Mouse (Mus musculus) stomach, embryonic 15.5 days (tissue): ENCODE data around the gene Ralb. TPM values are rescaled to one million over a fixed set of nuclear protein-coding genes. Genes with fewer than 3 reads are reported as not detected.

Source experiments
- ATAC-seq: fragments of 200-750 bp; cut with Nextera tagmentation; 2 replicates; pipeline ENCODE4 v1.8.0; 2017; ENCODE audit warnings: low read depth, moderate number of reproducible peaks, moderate TSS enrichment; ENCODE audit not compliant: insufficient read depth, low FRiP score
- H3K27ac ChIP-seq: fragments of 300-500 bp; sonication (generic); 2 replicates; pipeline ENCODE4 v1.5.1; 2015; ENCODE audit warnings: mild to moderate bottlenecking, inconsistent platforms
- H3K27me3 ChIP-seq: fragments of 300-500 bp; sonication (generic); replicated peaks from 2 replicates; pipeline ENCODE4 v1.6.1; 2015; ENCODE audit warnings: inconsistent platforms
- H3K36me3 ChIP-seq: fragments of 300-500 bp; sonication (generic); 2 replicates; pipeline ENCODE4 v1.6.1; 2015; ENCODE audit warnings: inconsistent platforms
- H3K4me1 ChIP-seq: fragments of 300-500 bp; sonication (generic); 2 replicates; pipeline ENCODE4 v1.6.1; 2015; ENCODE audit warnings: inconsistent platforms
- H3K4me2 ChIP-seq: fragments of 300-500 bp; sonication (generic); 2 replicates; pipeline ENCODE4 v1.6.1; 2015; ENCODE audit warnings: mild to moderate bottlenecking, inconsistent platforms
- H3K4me3 ChIP-seq: fragments of 300-500 bp; sonication (generic); replicated peaks from 2 replicates; pipeline ENCODE4 v1.5.1; 2015; ENCODE audit warnings: inconsistent platforms
- H3K9ac ChIP-seq: fragments of 300-500 bp; sonication (generic); 2 replicates; pipeline ENCODE4 v1.6.1; 2015; ENCODE audit warnings: inconsistent platforms
- H3K9me3 ChIP-seq: fragments of 300-500 bp; sonication (generic); 2 replicates; pipeline ENCODE4 v1.6.1; 2016; ENCODE audit warnings: inconsistent platforms
- WGBS: fragments of 180-500 bp; shearing (Covaris S2); methylation state at CpG from one replicate; pipeline ENCODE4 v1.1.7; 2015; 5-methylcytosine and 5-hydroxymethylcytosine counted together
- polyA plus RNA-seq: library from polyadenylated mRNA; unstranded; fragments of >200 nt; fragmentation: Nextera tagmentation; extraction: Ambion mirVana; gene quantifications from 2 replicates; pipeline ENCODE4 v1.2.1, GENCODE M21; 2015

Ralb gene
- polyA plus RNA-seq, 1 experiment from 2014 or later: 139 TPM

DNA sequence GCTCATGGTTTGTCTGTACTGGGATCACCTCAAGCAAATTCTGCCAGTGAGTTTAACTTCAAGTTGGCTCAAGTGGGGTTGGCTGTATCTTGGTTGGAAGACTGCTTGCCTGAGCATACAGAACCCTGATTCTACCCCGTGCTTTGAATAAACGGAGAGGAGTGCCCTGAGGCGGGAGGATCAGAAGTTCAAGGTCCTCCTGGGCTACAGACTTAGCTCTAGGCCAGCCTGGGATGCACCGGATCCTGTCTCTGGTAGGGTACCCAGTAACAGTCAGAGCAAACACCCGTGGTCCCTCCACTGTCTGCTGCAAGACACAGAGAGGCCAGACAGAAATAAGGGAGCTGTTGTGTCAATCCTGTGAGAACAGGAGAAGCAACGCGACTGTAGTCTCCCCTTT lies 17.1 kb upstream of the Ralb start:
- WGBS: 80% methylated on average over 7 of the region's 7 CpGs
- peaks cover 15% of the 10 kb centered on the region for H3K4me1 ChIP-seq
- no peak for ATAC-seq
- H3K27ac ChIP-seq: no peak overlapping the region
- 0 out of 2 replicates have a peak, but pooled peaks cover under 1% of the 10 kb centered on the region for H3K36me3 ChIP-seq
- no peaks in the 10 kb centered on the region for H3K27me3 ChIP-seq
- no peak overlapping the region for H3K4me2 ChIP-seq
- no peaks in the 10 kb centered on the region for H3K9me3 ChIP-seq
- no peak overlapping the region for H3K9ac ChIP-seq
- H3K4me3 ChIP-seq: no peak overlapping the region

DNA sequence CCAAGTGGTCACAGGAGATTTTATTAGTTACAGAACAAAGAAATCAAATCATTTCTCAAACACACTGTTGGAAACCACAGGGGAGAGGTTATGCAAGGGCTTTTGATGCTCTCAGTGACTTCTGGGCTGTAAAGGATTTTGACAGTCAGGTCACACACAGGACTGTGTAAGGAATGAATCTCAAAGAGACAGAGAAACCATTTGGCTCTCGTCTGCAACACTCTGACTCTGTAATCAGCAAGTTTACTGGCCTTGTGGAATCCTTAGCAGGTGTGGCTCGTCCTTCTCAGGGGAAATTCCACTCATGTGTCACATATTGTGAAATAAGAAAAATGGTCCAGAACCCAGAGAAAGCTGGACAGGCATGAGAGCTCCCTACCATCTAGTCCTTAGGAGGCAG lies 16.4 kb upstream of the Ralb start:
- no peak for ATAC-seq
- no peak overlapping the region for H3K4me3 ChIP-seq
- H3K27ac ChIP-seq: no peak overlapping the region
- H3K9me3 ChIP-seq: no peaks in the 10 kb centered on the region
- 37% methylated on average over 2 of the region's 2 CpGs for WGBS
- H3K36me3 ChIP-seq: no peaks in the 10 kb centered on the region
- H3K9ac ChIP-seq: no peak overlapping the region
- H3K27me3 ChIP-seq: no peaks in the 10 kb centered on the region
- peaks cover 9% of the 10 kb centered on the region for H3K4me1 ChIP-seq
- H3K4me2 ChIP-seq: no peak overlapping the region

DNA sequence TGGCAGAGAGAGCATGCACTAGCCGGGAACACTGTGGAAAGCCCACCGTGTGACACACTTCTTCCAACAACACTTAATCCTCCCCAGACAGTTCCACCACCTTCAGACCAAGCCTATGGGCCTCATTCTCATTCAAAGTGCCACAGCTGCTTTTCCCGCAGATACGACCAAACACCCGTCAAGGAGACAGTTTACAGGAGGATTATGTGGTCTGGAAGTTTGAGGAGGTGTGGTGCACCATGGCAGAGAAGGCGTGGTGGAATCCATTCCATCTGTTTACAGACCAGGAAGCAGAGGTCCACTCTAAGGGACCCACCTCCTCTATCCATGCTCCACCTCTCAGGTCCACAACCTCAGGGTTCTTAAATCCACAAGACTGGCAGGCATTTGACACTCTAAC lies 14.7 kb upstream of the Ralb start:
- H3K9ac ChIP-seq: no peak overlapping the region
- no peaks in the 10 kb centered on the region for H3K27me3 ChIP-seq
- peak; percentile 36; the same call in 1 of the 2 replicates for ATAC-seq
- H3K4me3 ChIP-seq: no peak overlapping the region
- no peaks in the 10 kb centered on the region for H3K9me3 ChIP-seq
- 51% methylated on average over 6 of the region's 6 CpGs for WGBS
- H3K36me3 ChIP-seq: no peaks in the 10 kb centered on the region
- no peaks in the 10 kb centered on the region for H3K4me1 ChIP-seq
- H3K4me2 ChIP-seq: no peak overlapping the region
- H3K27ac ChIP-seq: no peak overlapping the region

DNA sequence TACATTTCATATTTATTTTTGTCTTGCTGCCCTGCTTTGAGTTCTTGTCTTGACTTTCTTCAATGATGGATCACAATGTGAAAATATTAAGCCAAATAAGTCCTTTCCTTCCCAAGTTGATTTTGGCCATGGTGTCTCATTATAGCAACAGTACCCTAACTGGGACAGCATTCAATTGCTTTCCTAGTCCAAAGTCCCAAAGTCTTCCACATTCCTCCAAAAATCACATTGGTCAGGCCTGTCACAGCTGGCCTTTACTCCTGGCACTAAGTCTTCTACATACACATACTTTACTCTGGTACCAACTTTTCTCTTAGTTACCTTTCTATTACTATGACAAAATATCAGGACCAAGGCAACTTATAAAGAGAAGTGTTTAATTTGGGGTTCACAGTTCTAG lies 14.2 kb upstream of the Ralb start:
- no peak for ATAC-seq
- H3K27me3 ChIP-seq: no peaks in the 10 kb centered on the region
- no peak overlapping the region for H3K4me3 ChIP-seq
- H3K4me1 ChIP-seq: no peaks in the 10 kb centered on the region
- H3K27ac ChIP-seq: no peak overlapping the region
- H3K4me2 ChIP-seq: no peak overlapping the region
- H3K36me3 ChIP-seq: no peaks in the 10 kb centered on the region
- no peak overlapping the region for H3K9ac ChIP-seq
- H3K9me3 ChIP-seq: no peaks in the 10 kb centered on the region

DNA sequence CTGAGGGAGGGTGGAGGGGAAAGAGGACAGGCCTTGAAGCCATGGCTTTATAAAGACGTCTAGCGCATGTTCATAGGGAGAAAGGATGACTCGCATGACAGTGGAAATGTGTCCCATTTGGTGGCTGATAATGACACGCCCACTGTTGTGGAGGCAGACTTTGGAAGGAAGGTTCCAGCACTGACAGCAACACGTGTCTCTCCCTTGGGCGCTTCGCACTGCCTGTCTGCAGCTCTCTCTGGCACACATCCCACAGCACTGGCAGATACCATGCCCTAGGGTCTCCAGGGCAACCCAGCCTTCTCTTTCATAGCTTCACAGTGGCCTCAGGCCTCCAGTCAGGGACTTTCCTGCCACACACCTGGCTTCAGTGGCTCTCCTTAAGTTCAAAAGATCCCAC lies 13.5 kb upstream of the Ralb start:
- Histone ChIP-seq H3K27me3 (no peaks in the 10 kb centered on the region), H3K27ac (no peak overlapping the region), H3K4me2 (no peak overlapping the region), H3K4me1 (no peaks in the 10 kb centered on the region), H3K9me3 (no peaks in the 10 kb centered on the region), H3K4me3 (no peak overlapping the region), H3K36me3 (no peaks in the 10 kb centered on the region), H3K9ac (no peak overlapping the region)
- ATAC-seq: no peak
- 79% methylated on average over 7 of the region's 7 CpGs for WGBS

DNA sequence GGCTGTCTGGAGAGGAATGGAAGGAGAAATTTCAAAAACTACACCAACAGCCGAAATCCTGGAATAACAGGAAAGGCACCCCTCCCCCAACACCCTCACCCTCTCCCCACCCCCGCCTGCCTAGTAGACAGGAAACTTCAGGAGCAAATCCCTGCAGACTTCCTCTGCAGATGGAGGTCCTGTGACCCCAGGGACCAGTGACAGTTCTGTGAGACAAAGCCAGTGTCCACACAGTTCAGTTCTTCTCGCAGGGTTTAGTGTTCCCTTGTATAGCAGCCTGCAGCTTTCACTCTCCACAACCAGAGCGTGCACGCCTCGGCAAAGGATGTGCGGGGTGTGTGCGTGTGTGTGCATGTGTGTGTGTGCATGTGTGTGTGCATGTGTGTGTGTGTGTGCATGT lies 6.3 kb upstream of the Ralb start:
- H3K9me3 ChIP-seq: no peaks in the 10 kb centered on the region
- WGBS: 58% methylated on average over 8 of the region's 8 CpGs
- no peak overlapping the region for H3K27ac ChIP-seq
- H3K27me3 ChIP-seq: no peaks in the 10 kb centered on the region
- no peak for ATAC-seq
- H3K4me2 ChIP-seq: no peak overlapping the region
- no peak overlapping the region for H3K9ac ChIP-seq
- H3K4me3 ChIP-seq: no peak overlapping the region
- H3K4me1 ChIP-seq: 0 out of 2 replicates have a peak, but pooled peaks cover 3% of the 10 kb centered on the region
- H3K36me3 ChIP-seq: no peaks in the 10 kb centered on the region

DNA sequence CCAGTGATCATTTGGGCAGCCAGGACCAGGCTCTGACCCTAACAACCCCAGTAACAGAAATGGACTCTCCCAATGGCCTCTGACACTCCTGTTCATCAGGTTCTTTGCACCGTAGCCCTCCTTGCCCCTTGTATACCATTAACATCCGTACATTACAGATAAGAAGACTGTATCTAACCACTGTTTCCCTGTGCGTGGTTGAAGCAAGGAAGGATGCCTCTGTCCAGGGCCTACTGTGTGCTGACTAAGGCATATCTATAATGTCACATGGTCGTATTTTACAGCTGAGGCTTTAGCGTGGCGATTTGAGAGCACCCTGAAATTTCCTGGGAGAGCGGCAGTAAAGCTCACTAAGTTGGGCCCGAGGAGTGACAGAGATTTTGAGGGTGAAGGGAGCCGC lies 5.8 kb upstream of the Ralb start:
- Histone ChIP-seq H3K9ac (no peak overlapping the region), H3K4me1 (0 out of 2 replicates have a peak, but pooled peaks cover 3% of the 10 kb centered on the region), H3K9me3 (no peaks in the 10 kb centered on the region), H3K4me2 (no peak overlapping the region), H3K4me3 (no peak overlapping the region), H3K27me3 (no peaks in the 10 kb centered on the region), H3K27ac (no peak overlapping the region), H3K36me3 (no peaks in the 10 kb centered on the region)
- no peak for ATAC-seq
- 55% methylated on average over 9 of the region's 9 CpGs for WGBS

GRCm38 (mm10) chr1:119509474-119509873 lies 4.9 kb upstream of the Ralb start:
- 83% methylated on average over 7 of the region's 7 CpGs for WGBS
- H3K36me3 ChIP-seq: no peaks in the 10 kb centered on the region

GRCm38 (mm10) chr1:119508548-119508947 lies 4.0 kb upstream of the Ralb start:
- no peak for ATAC-seq
- Histone ChIP-seq H3K27me3 (no peaks in the 10 kb centered on the region), H3K9ac (no peak overlapping the region), H3K27ac (peak overlapping the region; percentile 33; the same call in 1 of the 2 replicates), H3K4me2 (no peak overlapping the region), H3K9me3 (no peaks in the 10 kb centered on the region), H3K4me1 (peaks cover 11% of the 10 kb centered on the region), H3K36me3 (no peaks in the 10 kb centered on the region), H3K4me3 (no peak overlapping the region)
- 41% methylated on average over 4 of the region's 4 CpGs for WGBS

More at GRCm38 (mm10) chr1:119509474-119509873, 4.9 kb upstream of the Ralb start:
- Histone ChIP-seq H3K4me3 (no peak overlapping the region), H3K27ac (no peak overlapping the region), H3K9me3 (no peaks in the 10 kb centered on the region), H3K4me2 (no peak overlapping the region), H3K27me3 (no peaks in the 10 kb centered on the region), H3K9ac (no peak overlapping the region), H3K4me1 (peaks cover 7% of the 10 kb centered on the region)
- no peak for ATAC-seq

- Histone ChIP-seq H3K36me3 (0 out of 2 replicates have a peak, but pooled peaks cover under 1% of the 10 kb centered on the region), H3K9me3 (no peaks in the 10 kb centered on the region), H3K4me3 (no peak overlapping the region), H3K27ac (no peak overlapping the region), H3K4me1 (peaks cover 22% of the 10 kb centered on the region), H3K9ac (no peak overlapping the region), H3K27me3 (no peaks in the 10 kb centered on the region), H3K4me2 (no peak overlapping the region)
- no peak for ATAC-seq
- WGBS: 90% methylated on average over 3 of the region's 3 CpGs
Observed at GRCm38 (mm10) chr1:119505951-119506350, 1.4 kb upstream of the Ralb start.

- peak overlapping the region; percentile 85 for H3K4me3 ChIP-seq
- WGBS: 9% methylated on average over 5 of the region's 5 CpGs
- H3K4me2 ChIP-seq: peak overlapping the region; percentile 80
- H3K9me3 ChIP-seq: no peaks in the 10 kb centered on the region
- peak overlapping the region; percentile 83 for H3K27ac ChIP-seq
- no peaks in the 10 kb centered on the region for H3K27me3 ChIP-seq
- H3K36me3 ChIP-seq: 0 out of 2 replicates have a peak, but pooled peaks cover 6% of the 10 kb centered on the region
- peaks cover 21% of the 10 kb centered on the region for H3K4me1 ChIP-seq
- ATAC-seq: no peak
- peak overlapping the region; percentile 47; the same call in 1 of the 2 replicates for H3K9ac ChIP-seq
Observed at GRCm38 (mm10) chr1:119503808-119504207, 786 bp downstream of the Ralb start.

DNA sequence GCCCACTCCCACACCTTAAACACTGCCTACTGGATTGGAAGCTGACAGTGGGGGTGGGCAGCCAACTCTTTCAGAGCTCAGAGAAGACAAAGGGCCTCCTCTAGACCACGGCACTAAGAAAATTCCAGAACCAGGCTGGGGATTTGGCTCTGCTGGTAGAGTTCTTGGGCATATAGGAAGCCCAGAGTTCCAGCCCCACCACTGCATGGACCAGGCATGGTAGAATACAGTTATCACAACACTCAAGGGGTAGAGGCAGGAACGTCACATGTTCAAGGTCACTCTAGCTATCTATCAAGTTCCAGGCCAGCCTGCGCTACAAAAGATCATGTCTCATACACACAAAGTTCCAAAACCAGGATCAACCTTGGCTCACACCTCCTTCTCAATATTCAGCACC lies 1.4 kb downstream of the Ralb start:
- Histone ChIP-seq H3K4me3 (peak overlapping the region; percentile 85), H3K9me3 (no peaks in the 10 kb centered on the region), H3K4me1 (peaks cover 19% of the 10 kb centered on the region), H3K9ac (peak overlapping the region; percentile 47; the same call in 1 of the 2 replicates), H3K27ac (peak overlapping the region; percentile 83; the same call in 1 of the 2 replicates), H3K36me3 (0 out of 2 replicates have a peak, but pooled peaks cover 6% of the 10 kb centered on the region), H3K4me2 (peak overlapping the region; percentile 80), H3K27me3 (no peaks in the 10 kb centered on the region)
- ATAC-seq: no peak
- WGBS: 70% methylated on average over 3 of the region's 3 CpGs

GRCm38 (mm10) chr1:119502729-119503128 lies 1.9 kb downstream of the Ralb start:
- H3K4me3 ChIP-seq: peak overlapping the region; percentile 85
- no peaks in the 10 kb centered on the region for H3K27me3 ChIP-seq
- H3K36me3 ChIP-seq: 0 out of 2 replicates have a peak, but pooled peaks cover 6% of the 10 kb centered on the region
- peaks cover 19% of the 10 kb centered on the region for H3K4me1 ChIP-seq
- H3K9ac ChIP-seq: no peak overlapping the region
- peak overlapping the region; percentile 80 for H3K4me2 ChIP-seq
- H3K27ac ChIP-seq: no peak overlapping the region
- 85% methylated on average over 11 of the region's 11 CpGs for WGBS
- ATAC-seq: no peak
- no peaks in the 10 kb centered on the region for H3K9me3 ChIP-seq
